Mouse (Mus musculus): ENCODE data around the gene Gm45713.
A peak's percentile ranks its signal among the peaks of the same experiment; 100 is the strongest.

- TF ChIP-seq CTCF (IDR thresholded peaks at IDR 0.05; ENCODE audit: extremely low read depth, insufficient read depth, low read length) (no peak), POLR2A (IDR thresholded peaks at IDR 0.05; ENCODE audit: extremely low read depth, insufficient read depth, low read length) (peak; percentile 45; the same call in 1 of the 2 replicates)
Observed at GRCm38 (mm10) chr7:45103652-45104180, 32.3 kb downstream of the Gm45713 start, which contains the start of gene Fcgrt.
